Comparison of ENCODE assay signal across 18 mouse cellular contexts in the genomic region with DNA sequence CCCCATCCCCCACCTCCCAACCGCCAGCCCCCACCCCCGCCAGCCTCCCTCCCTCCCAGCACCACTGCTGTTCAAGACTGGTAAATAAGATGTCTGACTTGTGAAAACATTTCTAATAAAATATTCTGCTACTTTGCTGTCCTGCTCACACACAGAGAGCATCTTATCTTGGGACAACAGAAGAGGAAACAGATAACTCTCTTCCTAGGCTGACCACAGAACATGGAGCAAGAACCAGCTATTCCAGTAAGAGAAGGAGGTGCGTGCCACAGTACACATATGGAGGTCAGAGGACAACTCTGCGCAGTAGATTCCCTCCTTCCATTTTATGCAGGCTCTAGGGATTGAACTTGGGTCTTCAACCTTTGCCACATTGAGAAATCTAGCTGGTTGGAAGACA. TPM values are rescaled to one million over a fixed set of nuclear protein-coding genes. Genes with fewer than 3 reads are reported as not detected.
DNase-seq lines count a peak whose midpoint lies in the region; ATAC-seq and TF ChIP-seq lines count a peak whose summit lies in the region.
"Had no signal": no experiment of that assay in that cellular context is flagged by ENCODE, and none has a peak within 500 bp of the region (broad histone marks: within the 10 kb centered on the region; RNA-seq: fewer than 3 reads in every experiment).

No protein-coding gene starts in this region.

- WGBS in heart, embryonic 16.5 days, result 77% methylated on average over 4 of the region's 4 CpGs
- WGBS in intestine, postnatal 0 days, result 59% methylated on average over 4 of the region's 4 CpGs

- no peak overlapping the region for H3K9ac ChIP-seq in heart, embryonic 16.5 days (ENCODE audit: low read length)
- no peak overlapping the region for H3K9ac ChIP-seq in intestine, postnatal 0 days (ENCODE audit: low read depth, low read length)
- H3K9ac ChIP-seq: embryonic facial prominence, embryonic 13.5 days; forebrain, embryonic 12.5 days; hindbrain, embryonic 12.5 days had no signal

- DNase-seq in heart, adult 18-20 months, result no peak
- peak; percentile 87 for DNase-seq in MEL-GATA-1-ER (ENCODE audit: extremely low read depth, low read depth)
- DNase-seq in right cerebral cortex, postnatal 14 days, result no peak
- no peak for DNase-seq in gastrocnemius, postnatal 25 days
- no peak for DNase-seq in cerebellum, adult 18-20 months
- DNase-seq: cerebellum, adult 9-11 months; kidney, adult 18-20 months; layer of hippocampus, adult 9-11 months; lung, adult 18-20 months had no signal

- peaks cover 8% of the 10 kb centered on the region for H3K4me1 ChIP-seq in heart, embryonic 16.5 days (ENCODE audit: control insufficient read depth, insufficient read depth, low read length)
- H3K4me1 ChIP-seq in intestine, postnatal 0 days (replicated peaks; ENCODE audit: control insufficient read depth, insufficient read depth, low read length), result peaks cover 16% of the 10 kb centered on the region

- peak overlapping the region; percentile 65 for H3K27ac ChIP-seq in heart, embryonic 16.5 days (ENCODE audit: low read length)
- H3K27ac ChIP-seq in intestine, postnatal 0 days (ENCODE audit: low read depth, low read length), result peak overlapping the region; percentile 46; the same call in 1 of the 2 replicates
- H3K27ac ChIP-seq: embryonic facial prominence, embryonic 13.5 days; forebrain, embryonic 12.5 days; hindbrain, embryonic 12.5 days had no signal

- no peak overlapping the region for H3K4me3 ChIP-seq in heart, embryonic 16.5 days (ENCODE audit: low read length)
- H3K4me3 ChIP-seq in intestine, postnatal 0 days (ENCODE audit: low read depth, low read length), result no peak overlapping the region
- H3K4me3 ChIP-seq: embryonic facial prominence, embryonic 13.5 days; forebrain, embryonic 12.5 days; hindbrain, embryonic 12.5 days had no signal

- peaks cover 2% of the 10 kb centered on the region; the same call in 1 of the 2 replicates for H3K9me3 ChIP-seq in heart, embryonic 16.5 days (replicated peaks; ENCODE audit: control insufficient read depth, low read length)
- H3K9me3 ChIP-seq in intestine, postnatal 0 days (ENCODE audit: control insufficient read depth), result no peaks in the 10 kb centered on the region

- H3K27me3 ChIP-seq in heart, embryonic 16.5 days (ENCODE audit: control insufficient read depth, insufficient read depth, low read length), result no peaks in the 10 kb centered on the region
- no peaks in the 10 kb centered on the region for H3K27me3 ChIP-seq in intestine, postnatal 0 days (replicated peaks; ENCODE audit: control insufficient read depth, insufficient read depth, low read length)
- H3K27me3 ChIP-seq: embryonic facial prominence, embryonic 13.5 days; forebrain, embryonic 12.5 days; hindbrain, embryonic 12.5 days; Patski had no signal

- ATAC-seq in heart, embryonic 16.5 days (replicated peaks; ENCODE audit: extremely low read depth, insufficient read depth, low FRiP score), result peak; percentile 52
- no peak for ATAC-seq in intestine, postnatal 0 days
- ATAC-seq in megakaryocyte, adult 5-6 weeks (ENCODE audit: poor library complexity, severe bottlenecking), result peak; percentile 40; the same call in 1 of the 2 replicates
- ATAC-seq: Patski had no signal

- H3K36me3 ChIP-seq in heart, embryonic 16.5 days (ENCODE audit: control insufficient read depth, insufficient read depth), result no peaks in the 10 kb centered on the region
- peaks cover 4% of the 10 kb centered on the region; the same call in 1 of the 2 replicates for H3K36me3 ChIP-seq in intestine, postnatal 0 days (ENCODE audit: control insufficient read depth, insufficient read depth)
- H3K36me3 ChIP-seq: embryonic facial prominence, embryonic 13.5 days; forebrain, embryonic 12.5 days; hindbrain, embryonic 12.5 days had no signal

- TF ChIP-seq CTCF in intestine, postnatal 0 days (IDR thresholded peaks at IDR 0.05; ENCODE audit: low read depth), result no peak

- no peak overlapping the region for H3K4me2 ChIP-seq in heart, embryonic 16.5 days (ENCODE audit: low read depth, low read length)
- H3K4me2 ChIP-seq in intestine, postnatal 0 days (replicated peaks; ENCODE audit: low read depth), result no peak overlapping the region
- H3K4me2 ChIP-seq: embryonic facial prominence, embryonic 13.5 days; forebrain, embryonic 12.5 days; hindbrain, embryonic 12.5 days; midbrain, embryonic 11.5 days had no signal

RNA-seq across cellular contexts. Expression of a gene that starts 44.6 kb away (rescaled TPM):
- polyA plus RNA-seq in heart, embryonic 16.5 days (2015; fragmentation: Nextera tagmentation; extraction: Ambion mirVana), result not detected in 2 replicates
- total RNA-seq in heart, adult 18-20 months (2021), result not detected
- polyA plus RNA-seq in intestine, postnatal 0 days (2015; fragmentation: Nextera tagmentation; extraction: Ambion mirVana), result not detected in 2 replicates
- total RNA-seq in megakaryocyte, adult 5-6 weeks (2015), result not detected in 2 replicates
- not detected in 2 replicates for total RNA-seq in megakaryocyte, adult 5-6 weeks (2017)
- not detected for total RNA-seq in gastrocnemius, postnatal 25 days (2021)
- polyA plus RNA-seq: CD4-positive, CD25-positive, alpha-beta regulatory T cell, adult 4 months; embryonic facial prominence, embryonic 13.5 days; forebrain, embryonic 12.5 days; hindbrain, embryonic 12.5 days; midbrain, embryonic 11.5 days; Patski had no signal

RNA-seq across cellular contexts. Expression of a gene that starts 45.2 kb away (rescaled TPM):
- polyA plus RNA-seq in heart, embryonic 16.5 days (2015; fragmentation: Nextera tagmentation; extraction: Ambion mirVana), result 22.2 and 23.8 TPM in 2 replicates
- 10 to 100 TPM; 21.3 to 22.6 TPM for total RNA-seq in heart, adult 18-20 months (2021)
- polyA plus RNA-seq in intestine, postnatal 0 days (2015; fragmentation: Nextera tagmentation; extraction: Ambion mirVana), result 63.3 and 65.2 TPM in 2 replicates
- 16.7 and 17.0 TPM in 2 replicates for total RNA-seq in megakaryocyte, adult 5-6 weeks (2015)
- 26.3 and 28.6 TPM in 2 replicates for total RNA-seq in megakaryocyte, adult 5-6 weeks (2017)
- total RNA-seq in gastrocnemius, postnatal 25 days (2021), result 10 to 100 TPM; 38.7 to 40.9 TPM
